Mouse (Mus musculus) thymus, adult 2 months (tissue): ENCODE measurements around the gene Pbx1. TPM values are rescaled to one million over a fixed set of nuclear protein-coding genes. Genes with fewer than 3 reads are reported as not detected.

ENCODE experiments used
- DNase-seq: peaks from one replicate; pipeline ENCODE4 v3.0.0; 2021
- H3K27ac ChIP-seq: fragments of 200-500 bp; 2 replicates; pipeline ENCODE4 v1.5.1; 2012; ENCODE audit warnings: low read length, control low read depth; ENCODE audit not compliant: control insufficient read depth, insufficient read depth
- H3K27me3 ChIP-seq: fragments of 200-500 bp; 2 replicates; pipeline ENCODE4 v1.6.1; 2012; ENCODE audit warnings: mild to moderate bottlenecking, low read length, moderate library complexity, mixed read lengths; ENCODE audit not compliant: control insufficient read depth, insufficient read depth
- H3K36me3 ChIP-seq: fragments of 200-500 bp; 2 replicates; pipeline ENCODE4 v1.6.1; 2012; ENCODE audit warnings: mild to moderate bottlenecking, low read length, moderate library complexity; ENCODE audit not compliant: control insufficient read depth, insufficient read depth
- H3K4me1 ChIP-seq: fragments of 200-500 bp; replicated peaks from 2 replicates; pipeline ENCODE4 v1.6.1; 2012; ENCODE audit warnings: low read length; ENCODE audit not compliant: control insufficient read depth, insufficient read depth
- H3K4me3 ChIP-seq: fragments of 200-500 bp; 2 replicates; pipeline ENCODE4 v1.5.1; 2012; ENCODE audit warnings: mild to moderate bottlenecking, low read length, control low read depth, moderate library complexity; ENCODE audit not compliant: control insufficient read depth, insufficient read depth
- CTCF ChIP-seq: fragments of 200-500 bp; IDR thresholded peaks from 2 replicates; pipeline ENCODE4 v1.5.1; 2012; ENCODE audit warnings: mild to moderate bottlenecking, control low read depth, low read length, moderate library complexity, borderline replicate concordance; ENCODE audit not compliant: control insufficient read depth, poor library complexity, insufficient read depth; ENCODE audit errors: extremely low read depth
- POLR2A ChIP-seq: fragments of 200-500 bp; IDR thresholded peaks from 2 replicates; pipeline ENCODE4 v1.6.1; 2012; ENCODE audit warnings: mild to moderate bottlenecking, low read length, control low read depth, moderate library complexity; ENCODE audit not compliant: control insufficient read depth, poor library complexity, insufficient read depth; ENCODE audit errors: extremely low read depth
- WGBS: fragments of 180-500 bp; shearing (Covaris S2); methylation state at CpG from one replicate; pipeline ENCODE4 v1.1.7; 2018; 5-methylcytosine and 5-hydroxymethylcytosine counted together
- polyA plus RNA-seq: library from polyadenylated mRNA; depleted of rRNA; stranded (reverse); fragments of >200 nt; gene quantifications from 2 replicates; pipeline ENCODE4 v1.2.3, GENCODE M21; 2012

Pbx1 gene
- polyA plus RNA-seq, 1 experiment = 13.0 TPM

DNA sequence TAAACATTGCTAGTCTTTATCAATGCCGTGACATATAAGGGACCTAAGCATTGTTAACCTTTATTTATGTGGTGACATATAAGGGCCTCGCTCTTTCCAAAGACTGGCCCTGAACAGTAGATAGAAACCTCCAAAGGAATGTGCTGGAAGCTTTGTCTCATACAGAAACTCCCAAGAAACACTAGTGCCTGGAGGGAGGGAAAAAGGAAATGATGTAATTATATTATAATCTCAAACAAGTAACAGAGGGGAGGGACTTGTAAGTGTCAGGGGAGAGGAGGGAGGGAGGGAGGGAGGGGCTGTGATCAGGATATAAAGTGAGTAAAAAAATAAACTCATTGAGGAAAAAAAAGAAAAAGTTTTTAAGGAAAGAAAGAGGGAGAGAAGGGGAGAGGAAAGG, 148.6 kb downstream of the Pbx1 start:
- Histone ChIP-seq H3K4me1 (no peaks in the 10 kb centered on the region), H3K36me3 (no peaks in the 10 kb centered on the region), H3K27me3 (no peaks in the 10 kb centered on the region), H3K27ac (no peak overlapping the region), H3K4me3 (no peak overlapping the region)
- no peak for DNase-seq
- TF ChIP-seq POLR2A (no peak), CTCF (no peak)
- 89% methylated on average over 2 of the region's 2 CpGs for WGBS

DNA sequence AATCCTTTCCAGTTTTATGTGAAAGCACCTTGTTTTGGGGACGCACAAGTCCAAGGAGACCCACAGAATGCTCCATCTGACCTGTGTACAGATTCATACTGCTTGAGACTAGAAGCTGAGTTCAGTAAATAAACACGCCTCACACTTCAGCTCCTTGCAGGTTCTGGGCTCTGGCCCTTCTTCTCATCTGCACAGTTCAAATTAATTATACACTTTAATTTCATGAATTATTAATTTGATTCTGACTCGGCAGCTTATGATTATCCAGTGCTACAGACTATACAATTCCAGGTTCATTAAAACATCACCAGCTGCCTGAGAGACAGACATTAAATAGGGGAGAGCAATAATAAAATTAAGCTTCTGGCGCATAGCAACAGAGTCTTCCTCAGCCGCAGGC, 156.4 kb downstream of the Pbx1 start:
- H3K4me3 ChIP-seq = no peak overlapping the region
- no peak for DNase-seq
- no peaks in the 10 kb centered on the region for H3K27me3 ChIP-seq
- no peaks in the 10 kb centered on the region for H3K36me3 ChIP-seq
- H3K4me1 ChIP-seq = no peaks in the 10 kb centered on the region
- no peak overlapping the region for H3K27ac ChIP-seq
- TF ChIP-seq CTCF (no peak), POLR2A (no peak)
- 95% methylated on average over 5 of the region's 5 CpGs for WGBS

DNA sequence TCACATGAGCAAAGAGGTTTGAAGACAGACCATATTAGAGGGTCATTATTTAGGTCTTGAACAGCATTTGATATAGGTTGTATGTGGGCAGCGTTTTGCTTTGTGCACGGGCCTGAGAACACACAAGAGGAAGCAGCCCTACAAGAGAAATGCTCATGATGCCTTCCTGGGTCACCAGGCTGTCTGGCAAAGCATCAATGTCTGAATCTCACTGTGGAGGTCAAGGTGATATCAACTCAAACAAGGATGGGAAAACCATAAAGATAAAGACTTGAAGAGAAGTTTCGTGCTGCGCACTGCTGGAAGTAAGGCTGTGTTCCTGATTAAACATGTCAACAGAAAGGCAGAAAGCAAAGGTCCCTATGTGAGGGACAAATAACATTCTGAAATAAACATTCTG, 157.8 kb downstream of the Pbx1 start:
- Histone ChIP-seq H3K4me1 (no peaks in the 10 kb centered on the region), H3K27me3 (no peaks in the 10 kb centered on the region), H3K36me3 (no peaks in the 10 kb centered on the region), H3K27ac (no peak overlapping the region), H3K4me3 (no peak overlapping the region)
- TF ChIP-seq POLR2A (no peak), CTCF (no peak)
- no peak for DNase-seq
- 89% methylated on average over 4 of the region's 4 CpGs for WGBS

DNA sequence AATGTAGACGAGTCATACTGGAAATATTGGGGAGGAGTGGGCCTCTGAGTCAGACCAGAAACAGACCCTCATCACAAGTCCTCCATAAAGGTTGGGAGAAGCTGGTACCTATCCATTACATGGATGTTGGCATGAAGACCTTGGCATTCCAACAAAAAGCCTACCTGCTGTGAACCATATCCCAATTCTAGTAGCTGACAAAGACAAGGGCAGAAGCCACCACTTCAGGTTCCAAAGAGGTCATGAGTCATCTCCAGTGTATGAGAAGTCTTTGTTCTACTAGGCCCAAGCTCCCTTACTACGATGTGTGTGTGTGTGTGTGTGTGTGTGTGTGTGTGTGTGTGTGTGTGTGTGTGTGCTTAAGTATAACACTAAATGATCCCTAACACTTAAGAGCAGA, 160.0 kb downstream of the Pbx1 start:
- no peak for TF ChIP-seq CTCF
- TF ChIP-seq POLR2A = no peak
- 90% methylated on average over 2 of the region's 2 CpGs for WGBS

DNA sequence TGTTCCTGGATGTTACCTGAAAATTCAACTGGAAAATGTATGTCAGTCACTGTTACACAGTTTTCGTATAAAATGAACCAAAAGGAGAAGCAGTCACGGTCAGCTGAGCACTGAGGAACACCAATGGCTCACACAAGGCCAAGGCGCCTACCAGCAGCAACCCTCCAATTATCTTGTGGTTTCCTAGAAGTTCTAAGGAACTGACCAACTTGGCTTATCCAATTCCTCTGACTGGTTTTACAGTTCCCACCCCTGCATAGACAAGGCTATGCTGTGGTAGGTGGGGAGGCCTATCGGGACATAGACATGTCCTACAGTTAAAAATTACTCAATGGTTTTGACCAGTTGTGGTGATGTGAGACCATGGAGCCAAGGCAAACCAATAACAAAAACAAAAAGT, 160.9 kb downstream of the Pbx1 start:
- TF ChIP-seq CTCF (no peak), POLR2A (no peak)
- Histone ChIP-seq H3K4me1 (no peaks in the 10 kb centered on the region; the same call in 1 of the 2 replicates), H3K36me3 (no peaks in the 10 kb centered on the region), H3K27ac (no peak overlapping the region), H3K27me3 (no peaks in the 10 kb centered on the region), H3K4me3 (no peak overlapping the region)
- no peak for DNase-seq
- 87% methylated on average over 4 of the region's 4 CpGs for WGBS

More for the DNA sequence above, 160.0 kb downstream of the Pbx1 start:
- Histone ChIP-seq H3K4me1 (no peaks in the 10 kb centered on the region; the same call in 1 of the 2 replicates), H3K27ac (no peak overlapping the region), H3K36me3 (no peaks in the 10 kb centered on the region), H3K4me3 (no peak overlapping the region), H3K27me3 (no peaks in the 10 kb centered on the region)
- no peak for DNase-seq

DNA sequence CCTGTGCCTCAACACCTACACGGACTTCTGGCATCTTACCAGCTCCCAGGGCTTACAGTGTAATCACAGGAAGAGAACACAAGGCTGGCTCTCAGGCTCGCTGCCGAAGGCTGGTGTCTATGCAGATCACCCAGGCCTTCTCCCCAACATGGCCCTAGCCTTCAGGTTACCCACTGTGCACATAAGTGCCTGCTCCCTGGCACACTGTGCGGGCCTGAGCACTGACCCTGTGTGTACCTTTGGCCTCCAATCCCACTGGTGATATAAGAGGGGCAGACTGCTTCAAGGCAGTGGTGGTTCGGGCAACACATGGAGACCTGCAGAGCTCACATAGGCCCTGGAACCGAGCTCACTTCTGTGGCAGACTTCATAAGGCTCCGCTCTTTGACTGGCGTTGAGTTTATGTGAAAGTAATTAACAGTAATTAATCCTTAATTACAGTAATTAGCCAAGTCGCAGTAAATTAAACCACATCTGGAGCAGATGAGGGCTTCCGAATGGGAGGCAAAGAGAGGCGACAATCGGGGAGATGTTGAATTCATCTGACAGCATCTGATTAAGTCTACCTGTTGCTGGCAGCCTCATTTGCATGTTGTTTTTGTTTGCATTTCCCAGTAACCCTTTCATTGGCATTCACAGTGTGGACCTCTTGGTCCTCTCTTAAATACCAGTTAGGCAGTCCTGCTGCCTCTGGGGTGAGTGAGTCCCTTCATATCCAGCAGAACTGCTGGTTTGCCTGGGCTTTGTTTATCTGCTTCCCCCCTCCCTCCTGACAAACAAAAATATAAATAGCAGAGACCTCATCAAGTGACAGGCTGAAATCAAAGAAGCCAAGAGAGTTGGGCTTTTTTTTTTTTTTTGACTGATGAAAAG, 163.1 kb downstream of the Pbx1 start:
- no peak for DNase-seq
- no peak overlapping the region for H3K27ac ChIP-seq
- no peaks in the 10 kb centered on the region for H3K36me3 ChIP-seq
- no peaks in the 10 kb centered on the region; the same call in 1 of the 2 replicates for H3K4me1 ChIP-seq
- no peaks in the 10 kb centered on the region for H3K27me3 ChIP-seq
- 91% methylated on average over 12 of the region's 12 CpGs for WGBS
- no peak overlapping the region for H3K4me3 ChIP-seq
- no peak for TF ChIP-seq CTCF
- TF ChIP-seq POLR2A = no peak
